Mouse (Mus musculus): ENCODE measurements at regions not wholly inside any gene's neighbourhood (a gene's known extent, or its start where the extent isn't known, plus 50 kb on each side); places are given as distances from the start of the nearest gene placed in this dataset.

DNA sequence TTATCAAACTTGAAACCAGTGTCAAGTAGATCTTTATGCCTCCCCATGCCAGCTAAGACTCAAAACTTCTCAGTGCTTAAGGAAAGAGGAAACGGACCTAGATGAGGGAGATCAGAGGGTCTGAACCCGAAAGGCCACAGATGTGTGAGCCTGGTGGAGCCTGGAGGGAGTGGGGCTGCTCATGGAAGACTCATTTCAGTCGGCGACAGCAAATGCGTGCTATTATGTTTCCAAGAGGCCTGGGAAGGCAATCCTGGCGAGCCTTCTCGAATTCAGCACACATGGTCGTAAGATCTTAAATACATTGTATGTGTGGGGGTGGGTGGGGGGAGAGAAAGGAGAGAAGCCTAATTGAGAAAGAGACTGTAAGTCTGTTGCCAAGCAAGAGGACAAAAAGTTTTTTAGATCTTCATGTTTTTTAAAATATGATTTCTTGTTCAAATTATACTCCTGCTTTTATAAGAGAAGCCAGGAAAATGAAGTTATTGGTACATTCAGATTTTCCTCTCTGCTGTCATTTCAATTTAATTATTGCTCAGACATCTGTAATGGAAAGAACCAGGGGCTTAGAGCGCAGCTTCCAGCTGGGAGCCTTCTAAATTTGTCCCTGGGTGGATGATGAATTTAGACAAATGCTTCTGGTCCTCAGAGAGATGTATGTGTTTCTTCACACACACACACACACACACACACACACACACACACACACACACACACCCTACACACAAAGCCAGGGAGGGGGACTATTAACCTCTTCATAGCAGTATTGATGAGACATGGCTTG lies 153.5 kb upstream of the Gas1 start:
- DNase-seq (ENCODE audit: low read depth): no peak
- no peak for TF ChIP-seq CTCF (IDR thresholded peaks at IDR 0.05; ENCODE audit: borderline replicate concordance, extremely low read depth, insufficient read depth, insufficient read length)
- no peak for TF ChIP-seq POLR2A (IDR thresholded peaks at IDR 0.05; ENCODE audit: borderline replicate concordance, extremely low read depth, insufficient read depth, insufficient read length, poor library complexity, severe bottlenecking)

GRCm38 (mm10) chr13:60336196-60336595 lies 159.0 kb upstream of the Gas1 start:
- DNase-seq (ENCODE audit: low read depth): no peak
- TF ChIP-seq CTCF (IDR thresholded peaks at IDR 0.05; ENCODE audit: borderline replicate concordance, extremely low read depth, insufficient read depth, insufficient read length) (no peak), POLR2A (IDR thresholded peaks at IDR 0.05; ENCODE audit: borderline replicate concordance, extremely low read depth, insufficient read depth, insufficient read length, poor library complexity, severe bottlenecking) (no peak)

- TF ChIP-seq CTCF (IDR thresholded peaks at IDR 0.05; ENCODE audit: borderline replicate concordance, extremely low read depth, insufficient read depth, insufficient read length) (no peak), POLR2A (IDR thresholded peaks at IDR 0.05; ENCODE audit: borderline replicate concordance, extremely low read depth, insufficient read depth, insufficient read length, poor library complexity, severe bottlenecking) (no peak)
- DNase-seq (ENCODE audit: low read depth): peak; percentile 52
These were observed 160.2 kb upstream of the Gas1 start for GRCm38 (mm10) chr13:60337383-60337782.

DNA sequence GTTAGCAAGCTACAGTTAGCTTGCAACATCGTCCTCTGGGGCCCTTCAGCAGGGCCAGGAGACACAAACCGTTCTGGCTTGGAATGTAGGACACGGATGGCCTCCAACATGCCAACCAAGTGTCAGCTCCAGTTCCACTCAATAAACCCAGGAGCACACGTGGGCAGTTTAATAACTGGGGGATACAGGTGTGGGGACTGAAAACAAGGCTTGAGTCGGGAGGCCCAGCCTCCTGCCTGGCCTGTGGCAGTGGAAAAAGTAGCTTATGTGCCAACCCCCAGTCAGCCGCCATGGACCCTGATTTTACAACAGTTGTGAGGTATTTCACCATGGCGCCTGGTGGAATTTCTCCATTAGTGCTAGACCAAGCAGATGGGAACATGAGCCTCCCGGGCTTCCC lies 160.9 kb upstream of the Gas1 start:
- DNase-seq (ENCODE audit: low read depth): no peak
- TF ChIP-seq CTCF (IDR thresholded peaks at IDR 0.05; ENCODE audit: borderline replicate concordance, extremely low read depth, insufficient read depth, insufficient read length) (no peak), POLR2A (IDR thresholded peaks at IDR 0.05; ENCODE audit: borderline replicate concordance, extremely low read depth, insufficient read depth, insufficient read length, poor library complexity, severe bottlenecking) (no peak)

- no peak for TF ChIP-seq CTCF (IDR thresholded peaks at IDR 0.05; ENCODE audit: borderline replicate concordance, extremely low read depth, insufficient read depth, insufficient read length)
- TF ChIP-seq POLR2A (IDR thresholded peaks at IDR 0.05; ENCODE audit: borderline replicate concordance, extremely low read depth, insufficient read depth, insufficient read length, poor library complexity, severe bottlenecking): no peak
- no peak for DNase-seq (ENCODE audit: low read depth)
These were observed 162.9 kb upstream of the Gas1 start for GRCm38 (mm10) chr13:60340068-60340467.

GRCm38 (mm10) chr13:60347881-60348280 lies 170.7 kb upstream of the Gas1 start:
- DNase-seq (ENCODE audit: low read depth): peak; percentile 72
- TF ChIP-seq POLR2A (IDR thresholded peaks at IDR 0.05; ENCODE audit: borderline replicate concordance, extremely low read depth, insufficient read depth, insufficient read length, poor library complexity, severe bottlenecking) (no peak), CTCF (IDR thresholded peaks at IDR 0.05; ENCODE audit: borderline replicate concordance, extremely low read depth, insufficient read depth, insufficient read length) (no peak)

DNA sequence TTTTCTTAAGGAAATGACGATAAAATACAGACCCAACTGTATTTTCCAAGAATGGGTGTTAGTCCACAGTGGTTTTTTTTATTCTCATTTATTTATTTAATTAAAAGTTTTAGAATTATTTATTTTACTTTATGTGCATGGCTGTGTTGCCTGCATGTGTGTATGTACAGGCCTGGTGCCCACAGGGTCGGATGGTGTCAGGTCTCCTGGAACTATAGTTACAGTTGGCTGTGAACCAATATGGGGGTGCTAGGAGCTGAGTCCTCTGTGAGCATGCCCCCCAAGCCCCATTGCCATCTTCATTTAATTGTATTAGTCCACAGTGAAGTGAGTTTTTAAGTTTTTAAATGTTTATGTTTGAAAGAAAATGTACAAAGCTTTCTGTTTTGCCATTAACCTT lies 171.3 kb upstream of the Gas1 start:
- TF ChIP-seq CTCF (IDR thresholded peaks at IDR 0.05; ENCODE audit: borderline replicate concordance, extremely low read depth, insufficient read depth, insufficient read length): no peak
- TF ChIP-seq POLR2A (IDR thresholded peaks at IDR 0.05; ENCODE audit: borderline replicate concordance, extremely low read depth, insufficient read depth, insufficient read length, poor library complexity, severe bottlenecking): no peak
- DNase-seq (ENCODE audit: low read depth): no peak

DNA sequence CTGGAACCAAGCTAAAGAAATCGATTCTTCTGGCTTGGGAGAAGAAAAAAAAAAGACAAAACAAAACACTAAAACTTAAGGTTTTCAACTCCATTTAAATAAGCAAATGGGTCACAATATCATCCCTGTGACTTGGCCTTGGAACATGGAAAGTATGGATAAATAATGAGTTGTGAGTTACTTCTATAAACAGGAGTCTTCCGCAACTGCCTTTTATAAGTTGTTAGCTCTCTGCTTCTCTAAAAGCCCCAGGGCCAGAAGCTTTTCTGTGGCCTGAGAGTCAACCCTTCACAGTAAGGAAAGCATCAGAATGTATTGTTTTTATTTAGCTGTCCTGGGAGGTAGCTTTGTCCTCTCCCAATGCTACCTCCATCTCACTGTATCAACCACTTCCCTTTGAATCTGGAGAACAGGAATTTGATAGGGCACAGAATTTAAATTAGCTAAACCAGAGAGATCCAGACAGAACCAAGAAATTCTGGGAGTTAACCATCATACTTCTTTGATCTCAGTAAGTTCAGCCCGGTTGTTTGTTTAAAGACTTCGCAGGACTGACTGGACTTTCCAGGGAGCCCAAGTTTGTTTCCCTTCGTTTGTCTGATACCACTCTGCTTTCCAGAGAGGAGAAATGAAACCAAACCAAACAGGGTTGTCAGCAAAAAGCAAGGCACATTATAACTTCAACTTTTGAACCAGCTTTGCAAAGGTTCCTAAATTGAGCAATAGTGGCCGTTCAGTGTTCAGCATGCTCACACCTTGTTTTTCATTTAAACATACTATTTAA lies 178.7 kb upstream of the Gas1 start:
- DNase-seq (ENCODE audit: low read depth): no peak
- TF ChIP-seq CTCF (IDR thresholded peaks at IDR 0.05; ENCODE audit: borderline replicate concordance, extremely low read depth, insufficient read depth, insufficient read length): no peak
- TF ChIP-seq POLR2A (IDR thresholded peaks at IDR 0.05; ENCODE audit: borderline replicate concordance, extremely low read depth, insufficient read depth, insufficient read length, poor library complexity, severe bottlenecking): no peak

GRCm38 (mm10) chr13:60358408-60359060 lies 181.4 kb upstream of the Gas1 start:
- peak; percentile 17 for DNase-seq (ENCODE audit: low read depth)
- TF ChIP-seq CTCF (IDR thresholded peaks at IDR 0.05; ENCODE audit: borderline replicate concordance, extremely low read depth, insufficient read depth, insufficient read length) (no peak), POLR2A (IDR thresholded peaks at IDR 0.05; ENCODE audit: borderline replicate concordance, extremely low read depth, insufficient read depth, insufficient read length, poor library complexity, severe bottlenecking) (no peak)

GRCm38 (mm10) chr13:60364778-60365672 lies 187.9 kb upstream of the Gas1 start:
- TF ChIP-seq POLR2A (IDR thresholded peaks at IDR 0.05; ENCODE audit: borderline replicate concordance, extremely low read depth, insufficient read depth, insufficient read length, poor library complexity, severe bottlenecking): no peak
- TF ChIP-seq CTCF (IDR thresholded peaks at IDR 0.05; ENCODE audit: borderline replicate concordance, extremely low read depth, insufficient read depth, insufficient read length): no peak
- peak; percentile 56 for DNase-seq (ENCODE audit: low read depth)
